Mouse (Mus musculus): ENCODE results near the gene Sec16a. TPM values are rescaled to one million over a fixed set of nuclear protein-coding genes. Genes with fewer than 3 reads are reported as not detected.

The Sec16a gene
- polyA plus RNA-seq, 1 experiment from 2014 or later, result 19.4 TPM

GRCm38 (mm10) chr2:26486835-26487321, 41.9 kb upstream of the Sec16a start:
- H3K36me3 ChIP-seq (ENCODE audit: control insufficient read depth, insufficient read depth, low read length), result peaks cover 25% of the 10 kb centered on the region
- 0 out of 2 replicates have a peak overlapping the region, but pooled peaks have one; percentile 18 for H3K4me2 ChIP-seq (ENCODE audit: low read length)
- peak overlapping the region in 1 of 2 experiments; percentile 56; a peak in 2 of 4 replicates for H3K27ac ChIP-seq (replicated peaks in 1 of 2; ENCODE audit: control insufficient read depth in 1 of 2, insufficient read depth in 1 of 2, low read depth in 2 of 2, low read length in 2 of 2)
- H3K27me3 ChIP-seq (ENCODE audit: control insufficient read depth, insufficient read depth, low read length), result no peaks in the 10 kb centered on the region
- no peak overlapping the region for H3K4me3 ChIP-seq (ENCODE audit: control insufficient read depth in 1 of 2, insufficient read depth in 1 of 2, low read depth in 1 of 2, low read length in 2 of 2)
- no peaks in the 10 kb centered on the region for H3K9me3 ChIP-seq (ENCODE audit: control insufficient read depth, low read length)
- H3K9ac ChIP-seq (ENCODE audit: low read length), result no peak overlapping the region
- H3K4me1 ChIP-seq (ENCODE audit: control insufficient read depth in 2 of 2, insufficient read depth in 2 of 2, low read length in 2 of 2), result peaks cover 45 to 66% of the 10 kb centered on the region in 2 experiments
- no peak for ATAC-seq (ENCODE audit: insufficient number of reproducible peaks, insufficient read depth, low FRiP score, low read depth)
- WGBS, result 28% methylated on average over 3 of the region's 3 CpGs

GRCm38 (mm10) chr2:26486264-26486810, 41.3 kb upstream of the Sec16a start:
- Histone ChIP-seq H3K4me3 (ENCODE audit: control insufficient read depth in 1 of 2, insufficient read depth in 1 of 2, low read depth in 1 of 2, low read length in 2 of 2) (no peak overlapping the region), H3K27ac (replicated peaks in 1 of 2; ENCODE audit: control insufficient read depth in 1 of 2, insufficient read depth in 1 of 2, low read depth in 2 of 2, low read length in 2 of 2) (peak overlapping the region in 1 of 2 experiments; percentile 56; a peak in 2 of 4 replicates), H3K4me2 (ENCODE audit: low read length) (no peak overlapping the region), H3K4me1 (ENCODE audit: control insufficient read depth in 2 of 2, insufficient read depth in 2 of 2, low read length in 2 of 2) (peaks cover 45 to 61% of the 10 kb centered on the region in 2 experiments), H3K27me3 (ENCODE audit: control insufficient read depth, insufficient read depth, low read length) (no peaks in the 10 kb centered on the region), H3K9me3 (ENCODE audit: control insufficient read depth, low read length) (no peaks in the 10 kb centered on the region), H3K9ac (ENCODE audit: low read length) (no peak overlapping the region), H3K36me3 (ENCODE audit: control insufficient read depth, insufficient read depth, low read length) (peaks cover 30% of the 10 kb centered on the region)
- 37% methylated on average over 5 of the region's 5 CpGs for WGBS
- no peak for ATAC-seq (ENCODE audit: insufficient number of reproducible peaks, insufficient read depth, low FRiP score, low read depth)

- Histone ChIP-seq H3K4me2 (ENCODE audit: low read length) (no peak overlapping the region), H3K4me1 (ENCODE audit: control insufficient read depth in 2 of 2, insufficient read depth in 2 of 2, low read length in 2 of 2) (peaks cover 43 to 56% of the 10 kb centered on the region in 2 experiments), H3K36me3 (ENCODE audit: control insufficient read depth, insufficient read depth, low read length) (peaks cover 36% of the 10 kb centered on the region), H3K27ac (replicated peaks in 1 of 2; ENCODE audit: control insufficient read depth in 1 of 2, insufficient read depth in 1 of 2, low read depth in 2 of 2, low read length in 2 of 2) (peak overlapping the region in 1 of 2 experiments; percentile 27; a peak in 2 of 4 replicates), H3K27me3 (ENCODE audit: control insufficient read depth, insufficient read depth, low read length) (no peaks in the 10 kb centered on the region), H3K9me3 (ENCODE audit: control insufficient read depth, low read length) (no peaks in the 10 kb centered on the region), H3K9ac (ENCODE audit: low read length) (no peak overlapping the region), H3K4me3 (ENCODE audit: control insufficient read depth in 1 of 2, insufficient read depth in 1 of 2, low read depth in 1 of 2, low read length in 2 of 2) (no peak overlapping the region)
- 57% methylated on average over 7 of the region's 7 CpGs for WGBS
- no peak for ATAC-seq (ENCODE audit: insufficient number of reproducible peaks, insufficient read depth, low FRiP score, low read depth)
These were observed 40.7 kb upstream of the Sec16a start for GRCm38 (mm10) chr2:26485710-26486109.

GRCm38 (mm10) chr2:26485278-26485677, 40.3 kb upstream of the Sec16a start:
- WGBS, result 65% methylated on average over 9 of the region's 9 CpGs
- Histone ChIP-seq H3K4me1 (ENCODE audit: control insufficient read depth in 2 of 2, insufficient read depth in 2 of 2, low read length in 2 of 2) (peaks cover 40 to 53% of the 10 kb centered on the region in 2 experiments), H3K27me3 (ENCODE audit: control insufficient read depth, insufficient read depth, low read length) (no peaks in the 10 kb centered on the region), H3K4me3 (ENCODE audit: control insufficient read depth in 1 of 2, insufficient read depth in 1 of 2, low read depth in 1 of 2, low read length in 2 of 2) (no peak overlapping the region), H3K36me3 (ENCODE audit: control insufficient read depth, insufficient read depth, low read length) (peaks cover 40% of the 10 kb centered on the region), H3K4me2 (ENCODE audit: low read length) (no peak overlapping the region), H3K9me3 (ENCODE audit: control insufficient read depth, low read length) (no peaks in the 10 kb centered on the region), H3K9ac (ENCODE audit: low read length) (no peak overlapping the region), H3K27ac (replicated peaks in 1 of 2; ENCODE audit: control insufficient read depth in 1 of 2, insufficient read depth in 1 of 2, low read depth in 2 of 2, low read length in 2 of 2) (peak overlapping the region in 1 of 2 experiments; percentile 19; a peak in 1 of 4 replicates)
- no peak for ATAC-seq (ENCODE audit: insufficient number of reproducible peaks, insufficient read depth, low FRiP score, low read depth)

- ATAC-seq (ENCODE audit: insufficient number of reproducible peaks, insufficient read depth, low FRiP score, low read depth), result no peak
- WGBS, result 84% methylated on average over 10 of the region's 10 CpGs
These were observed 39.2 kb upstream of the Sec16a start for GRCm38 (mm10) chr2:26484169-26484568.

GRCm38 (mm10) chr2:26483230-26483869, 38.3 kb upstream of the Sec16a start:
- no peak overlapping the region for H3K9ac ChIP-seq (ENCODE audit: low read length)
- 41% methylated on average over 13 of the region's 13 CpGs for WGBS
- no peak overlapping the region for H3K4me3 ChIP-seq (ENCODE audit: control insufficient read depth in 1 of 2, insufficient read depth in 1 of 2, low read depth in 1 of 2, low read length in 2 of 2)
- no peak overlapping the region for H3K4me2 ChIP-seq (ENCODE audit: low read length)
- no peaks in the 10 kb centered on the region for H3K27me3 ChIP-seq (ENCODE audit: control insufficient read depth, insufficient read depth, low read length)
- H3K4me1 ChIP-seq (ENCODE audit: control insufficient read depth in 2 of 2, insufficient read depth in 2 of 2, low read length in 2 of 2), result peaks cover 27 to 37% of the 10 kb centered on the region in 2 experiments
- H3K9me3 ChIP-seq (ENCODE audit: control insufficient read depth, low read length), result no peaks in the 10 kb centered on the region
- peak overlapping the region; percentile 8 to 46; a peak in 2 of 4 replicates for H3K27ac ChIP-seq (replicated peaks in 1 of 2; ENCODE audit: control insufficient read depth in 1 of 2, insufficient read depth in 1 of 2, low read depth in 2 of 2, low read length in 2 of 2)
- no peak for ATAC-seq (ENCODE audit: insufficient number of reproducible peaks, insufficient read depth, low FRiP score, low read depth)
- peaks cover 57% of the 10 kb centered on the region for H3K36me3 ChIP-seq (ENCODE audit: control insufficient read depth, insufficient read depth, low read length)

More at GRCm38 (mm10) chr2:26484169-26484568, 39.2 kb upstream of the Sec16a start:
- Histone ChIP-seq H3K36me3 (ENCODE audit: control insufficient read depth, insufficient read depth, low read length) (peaks cover 51% of the 10 kb centered on the region), H3K27me3 (ENCODE audit: control insufficient read depth, insufficient read depth, low read length) (no peaks in the 10 kb centered on the region), H3K9ac (ENCODE audit: low read length) (peak overlapping the region; percentile 3; the same call in 1 of the 2 replicates), H3K9me3 (ENCODE audit: control insufficient read depth, low read length) (no peaks in the 10 kb centered on the region), H3K4me1 (ENCODE audit: control insufficient read depth in 2 of 2, insufficient read depth in 2 of 2, low read length in 2 of 2) (peaks cover 35 to 44% of the 10 kb centered on the region in 2 experiments), H3K27ac (replicated peaks in 1 of 2; ENCODE audit: control insufficient read depth in 1 of 2, insufficient read depth in 1 of 2, low read depth in 2 of 2, low read length in 2 of 2) (peak overlapping the region in 1 of 2 experiments; percentile 46; a peak in 2 of 4 replicates), H3K4me3 (ENCODE audit: control insufficient read depth in 1 of 2, insufficient read depth in 1 of 2, low read depth in 1 of 2, low read length in 2 of 2) (no peak overlapping the region), H3K4me2 (ENCODE audit: low read length) (no peak overlapping the region)

GRCm38 (mm10) chr2:26482824-26483223, 37.8 kb upstream of the Sec16a start:
- H3K9ac ChIP-seq (ENCODE audit: low read length), result no peak overlapping the region
- no peak for ATAC-seq (ENCODE audit: insufficient number of reproducible peaks, insufficient read depth, low FRiP score, low read depth)
- no peaks in the 10 kb centered on the region for H3K27me3 ChIP-seq (ENCODE audit: control insufficient read depth, insufficient read depth, low read length)
- H3K4me3 ChIP-seq (ENCODE audit: control insufficient read depth in 1 of 2, insufficient read depth in 1 of 2, low read depth in 1 of 2, low read length in 2 of 2), result no peak overlapping the region
- peaks cover 22 to 33% of the 10 kb centered on the region in 2 experiments for H3K4me1 ChIP-seq (ENCODE audit: control insufficient read depth in 2 of 2, insufficient read depth in 2 of 2, low read length in 2 of 2)
- peaks cover 63% of the 10 kb centered on the region for H3K36me3 ChIP-seq (ENCODE audit: control insufficient read depth, insufficient read depth, low read length)
- no peaks in the 10 kb centered on the region for H3K9me3 ChIP-seq (ENCODE audit: control insufficient read depth, low read length)
- H3K4me2 ChIP-seq (ENCODE audit: low read length), result no peak overlapping the region
- H3K27ac ChIP-seq (replicated peaks in 1 of 2; ENCODE audit: control insufficient read depth in 1 of 2, insufficient read depth in 1 of 2, low read depth in 2 of 2, low read length in 2 of 2), result peak overlapping the region in 1 of 2 experiments; percentile 46; a peak in 2 of 4 replicates
- WGBS, result 74% methylated on average over 3 of the region's 3 CpGs

Measured in heart, embryonic 14.5 days (tissue).